Mouse (Mus musculus) neural tube, embryonic 14.5 days (tissue): Measurements from ENCODE around the gene Prdm11. TPM values are rescaled to one million over a fixed set of nuclear protein-coding genes. Genes with fewer than 3 reads are reported as not detected.
A peak's percentile ranks its signal among the peaks of the same experiment; 100 is the strongest.

Experiments
- ATAC-seq: fragments of 200-750 bp; cut with Nextera tagmentation; 2 replicates; pipeline ENCODE4 v1.8.0; 2017; ENCODE audit warnings: low read depth, mild to moderate bottlenecking, moderate TSS enrichment, moderate library complexity
- H3K27ac ChIP-seq: fragments of 300-500 bp; sonication (generic); 2 replicates; pipeline ENCODE4 v1.5.1; 2014; ENCODE audit warnings: low read depth, mild to moderate bottlenecking, control low read depth, low read length, moderate library complexity, mixed read lengths
- H3K27me3 ChIP-seq: fragments of 300-500 bp; sonication (generic); 2 replicates; pipeline ENCODE4 v1.6.1; 2014; ENCODE audit warnings: low read length; ENCODE audit not compliant: control insufficient read depth, insufficient read depth
- H3K36me3 ChIP-seq: fragments of 300-500 bp; sonication (generic); 2 replicates; pipeline ENCODE4 v1.6.1; 2014; ENCODE audit warnings: low read length, mixed read lengths; ENCODE audit not compliant: control insufficient read depth, insufficient read depth
- H3K4me1 ChIP-seq: fragments of 300-500 bp; sonication (generic); 2 replicates; pipeline ENCODE4 v1.6.1; 2014; ENCODE audit warnings: low read length; ENCODE audit not compliant: control insufficient read depth, insufficient read depth
- H3K4me2 ChIP-seq: fragments of 300-500 bp; sonication (generic); 2 replicates; pipeline ENCODE4 v1.6.1; 2014; ENCODE audit warnings: mild to moderate bottlenecking, low read depth, low read length, control low read depth
- H3K4me3 ChIP-seq: fragments of 300-500 bp; sonication (generic); 2 replicates; pipeline ENCODE4 v1.5.1; 2014; ENCODE audit warnings: low read depth, low read length, control low read depth, mixed read lengths
- H3K9ac ChIP-seq: fragments of 300-500 bp; sonication (generic); replicated peaks from 2 replicates; pipeline ENCODE4 v1.6.1; 2014; ENCODE audit warnings: low read depth, mild to moderate bottlenecking, control low read depth, low read length, mixed read lengths
- H3K9me3 ChIP-seq: fragments of 300-500 bp; sonication (generic); 2 replicates; pipeline ENCODE4 v1.6.1; 2016; ENCODE audit warnings: low read length; ENCODE audit not compliant: control insufficient read depth
- WGBS: fragments of 180-500 bp; shearing (Covaris S2); extraction: QIAGEN DNeasy Blood & Tissue Kit; methylation state at CpG from one replicate; pipeline ENCODE4 v1.1.7; 2014; 5-methylcytosine and 5-hydroxymethylcytosine counted together
- polyA plus RNA-seq: library from polyadenylated mRNA; unstranded; fragments of >200 nt; fragmentation: Nextera tagmentation; extraction: Ambion mirVana; gene quantifications from 2 replicates; pipeline ENCODE4 v1.2.1, GENCODE M21; 2014

Gene Prdm11
- polyA plus RNA-seq, 1 experiment from 2014 or later, result 1.8 TPM

DNA sequence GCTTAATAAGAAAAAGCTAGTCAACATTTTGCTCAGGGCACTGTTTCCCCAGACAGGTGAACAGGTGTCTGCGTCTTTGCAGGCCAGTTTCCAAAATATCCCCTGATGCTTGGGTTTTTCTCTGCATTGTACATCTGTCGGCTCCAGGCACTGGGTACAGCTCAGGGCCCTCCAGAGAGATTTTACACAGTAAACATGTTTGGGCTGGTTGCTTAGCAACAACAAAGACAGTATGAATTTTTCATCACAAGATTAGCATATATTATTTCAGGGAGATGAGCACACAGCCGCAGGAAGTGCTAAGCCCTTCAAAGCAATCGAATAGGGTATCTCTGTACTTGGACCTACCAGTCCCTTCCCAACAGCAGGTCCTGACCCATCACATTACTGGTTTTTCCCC, 125.3 kb downstream of the Prdm11 start:
- ATAC-seq, result peak; percentile 58; the same call in 1 of the 2 replicates
- Histone ChIP-seq H3K27ac (no peak overlapping the region), H3K4me1 (peaks cover 18% of the 10 kb centered on the region), H3K9ac (no peak overlapping the region), H3K4me2 (no peak overlapping the region), H3K4me3 (no peak overlapping the region), H3K27me3 (no peaks in the 10 kb centered on the region), H3K9me3 (no peaks in the 10 kb centered on the region), H3K36me3 (no peaks in the 10 kb centered on the region)
- WGBS, result 43% methylated on average over 4 of the region's 4 CpGs

DNA sequence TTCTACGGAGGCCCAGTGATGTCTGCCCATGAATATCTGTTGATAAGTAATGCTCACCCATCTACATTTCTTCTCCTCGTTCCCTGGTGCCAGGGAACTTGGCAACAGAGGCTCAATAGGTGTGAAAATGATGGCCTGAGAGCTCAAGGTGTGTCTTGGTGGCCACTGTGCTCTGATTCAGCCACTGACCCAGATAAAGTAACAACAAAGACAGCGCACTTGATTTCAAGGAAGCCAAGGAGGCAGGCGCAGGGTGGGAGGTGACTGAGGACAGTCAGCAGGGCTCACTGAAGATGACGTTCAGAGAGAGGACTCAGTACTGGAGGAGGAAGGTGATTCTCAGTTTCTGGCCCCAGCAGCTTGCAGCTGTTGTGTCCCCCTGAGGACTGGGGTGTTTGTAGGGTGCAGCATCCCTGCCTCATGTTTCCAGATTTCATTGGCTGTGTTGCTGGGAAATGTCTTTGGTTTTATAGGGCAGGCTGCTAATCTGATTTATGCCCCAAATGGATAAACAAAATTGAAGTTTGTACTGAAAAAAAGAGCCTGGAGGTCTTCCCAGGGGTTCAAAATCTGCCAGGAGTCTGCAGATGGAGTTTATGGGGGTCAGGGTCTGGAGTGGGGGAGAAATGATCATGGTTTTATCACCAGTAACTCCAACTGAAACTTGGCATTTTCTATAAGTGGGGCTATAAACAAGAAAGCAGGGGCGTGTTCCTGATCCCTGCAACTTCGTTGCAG, 128.4 kb downstream of the Prdm11 start:
- Histone ChIP-seq H3K9ac (peak overlapping the region; percentile 4; the same call in 1 of the 2 replicates), H3K4me3 (no peak overlapping the region), H3K27ac (peak overlapping the region; percentile 46; the same call in 1 of the 2 replicates)

DNA sequence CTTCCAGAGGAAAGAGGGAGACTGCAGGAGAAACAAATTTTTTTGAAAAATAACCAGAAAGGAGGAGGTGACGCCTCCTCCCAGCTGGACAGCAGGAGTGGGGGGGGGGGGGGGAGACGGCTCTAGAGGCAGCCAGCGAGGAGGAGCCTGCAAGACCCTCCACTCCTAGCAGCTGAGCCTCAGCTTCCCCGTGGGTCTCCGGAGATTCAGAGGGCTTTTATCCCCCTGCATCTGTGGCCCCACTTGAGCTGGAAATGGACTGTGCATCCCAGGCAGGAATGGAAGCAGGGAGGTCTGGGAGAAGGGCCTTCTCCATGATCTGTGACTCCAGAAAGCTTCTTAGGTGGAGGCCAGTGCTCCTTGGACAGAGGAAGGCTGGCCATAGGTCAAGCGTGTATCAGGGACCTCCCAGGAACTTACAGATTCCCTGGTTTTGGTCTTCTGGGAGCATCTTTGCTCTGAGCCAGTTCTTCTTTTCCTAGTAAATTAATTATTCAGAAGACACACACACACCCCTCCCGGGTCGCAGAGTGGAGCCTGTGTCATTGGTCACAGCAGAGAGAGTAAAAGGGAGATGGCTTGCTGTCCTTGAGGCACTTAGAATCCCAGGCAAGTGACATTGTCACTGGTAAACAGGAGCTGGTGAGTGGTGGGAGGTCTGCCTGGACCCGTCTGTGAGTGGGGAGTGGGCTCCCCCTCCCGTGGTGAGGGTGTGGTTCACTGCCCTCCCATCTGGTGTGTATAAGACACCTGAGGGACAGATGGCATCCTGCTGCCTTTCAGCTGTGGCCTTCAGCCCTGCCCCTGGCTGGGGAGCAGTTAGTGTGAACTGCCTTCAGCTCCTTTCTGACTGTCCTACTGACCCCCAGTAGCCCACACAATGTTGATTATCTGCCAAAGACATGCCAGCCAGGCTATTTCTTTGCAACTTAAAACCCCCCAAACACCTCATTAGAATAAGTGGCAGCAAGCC, 130.0 kb downstream of the Prdm11 start:
- ATAC-seq, result no peak; the same call in 1 of the 2 replicates
- peaks cover 8% of the 10 kb centered on the region for H3K27me3 ChIP-seq
- H3K4me2 ChIP-seq, result peak overlapping the region; percentile 71
- H3K27ac ChIP-seq, result peak overlapping the region; percentile 44; the same call in 1 of the 2 replicates
- no peaks in the 10 kb centered on the region for H3K36me3 ChIP-seq
- peaks cover 31% of the 10 kb centered on the region for H3K4me1 ChIP-seq
- 3% methylated on average over 8 of the region's 10 CpGs for WGBS
- peak overlapping the region; percentile 67 for H3K9ac ChIP-seq
- H3K4me3 ChIP-seq, result peak overlapping the region; percentile 42
- no peaks in the 10 kb centered on the region for H3K9me3 ChIP-seq

More for the DNA sequence above, 128.4 kb downstream of the Prdm11 start:
- 38% methylated on average over 7 of the region's 7 CpGs for WGBS
- Histone ChIP-seq H3K27me3 (peaks cover 8% of the 10 kb centered on the region), H3K9me3 (no peaks in the 10 kb centered on the region), H3K4me2 (peak overlapping the region; percentile 34), H3K4me1 (peaks cover 28% of the 10 kb centered on the region), H3K36me3 (no peaks in the 10 kb centered on the region)
- no peak for ATAC-seq

Other genes starting within 250 kb of the Prdm11 start
- gene Syt13, start 131.1 kb downstream of the Prdm11 start, polyA plus RNA-seq, result 30.5 and 31.9 TPM in 2 replicates
- gene Trp53i11, start 141.4 kb upstream of the Prdm11 start, polyA plus RNA-seq, result 82.7 and 114 TPM in 2 replicates